Mouse (Mus musculus): ENCODE results near the gene Irf7.

GRCm38 (mm10) chr7:141261480-141261879, 4.8 kb downstream of the Irf7 start:
- no peak for TF ChIP-seq HCFC1 (IDR thresholded peaks at IDR 0.05; ENCODE audit: borderline replicate concordance, insufficient read depth, low read length)
- TF ChIP-seq ZNF384 (IDR thresholded peaks at IDR 0.05; ENCODE audit: low read depth, low read length): no peak
